Mouse (Mus musculus) left cerebral cortex, postnatal 14 days (tissue): ENCODE data around the gene Cux1. TPM values are rescaled to one million over a fixed set of nuclear protein-coding genes. Genes with fewer than 3 reads are reported as not detected.

Experiments
- DNase-seq, 2 experiments: peaks; one replicate each; pipeline ENCODE4 v3.0.0; 2021 to 2022; ENCODE audit warnings: low spot score in 2 of 2, mixed read lengths in 1 of 2
- intact Hi-C: fragments of 180-260 bp; cut with DNase I; formaldehyde crosslinking; loops from one replicate; pipeline ENCODE4 v1.15.1; 2025
- total RNA-seq, 2 experiments: library from RNA; stranded (reverse); gene quantifications; 2 replicates each; pipeline ENCODE4 v1.2.3; 2021

Cux1 gene
- total RNA-seq, 2 experiments from 2014 or later = 116 to 150 TPM

DNA sequence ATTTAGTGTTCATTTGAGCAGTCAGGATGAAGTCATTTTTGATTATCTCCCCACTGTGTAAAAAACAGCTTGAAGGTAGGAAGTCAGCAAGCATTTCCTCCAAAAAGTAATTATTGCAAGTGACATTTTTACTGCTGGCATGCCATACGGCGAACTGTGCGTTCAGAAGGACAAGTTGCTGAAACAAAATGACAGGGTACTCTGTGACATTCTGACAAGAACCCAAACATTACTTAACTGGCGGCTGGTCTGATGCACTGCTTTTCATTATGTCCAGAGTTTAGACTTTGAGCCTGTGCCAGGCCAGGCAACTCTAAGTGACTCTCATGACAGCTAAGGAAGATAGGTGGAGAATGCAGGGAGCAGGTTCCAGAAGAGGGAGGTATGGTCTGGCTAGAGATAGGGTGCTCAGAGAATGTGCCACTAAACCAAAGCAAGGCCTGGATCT is 274.3 kb downstream of the Cux1 start:
- intact Hi-C loops = no loop called here

DNA sequence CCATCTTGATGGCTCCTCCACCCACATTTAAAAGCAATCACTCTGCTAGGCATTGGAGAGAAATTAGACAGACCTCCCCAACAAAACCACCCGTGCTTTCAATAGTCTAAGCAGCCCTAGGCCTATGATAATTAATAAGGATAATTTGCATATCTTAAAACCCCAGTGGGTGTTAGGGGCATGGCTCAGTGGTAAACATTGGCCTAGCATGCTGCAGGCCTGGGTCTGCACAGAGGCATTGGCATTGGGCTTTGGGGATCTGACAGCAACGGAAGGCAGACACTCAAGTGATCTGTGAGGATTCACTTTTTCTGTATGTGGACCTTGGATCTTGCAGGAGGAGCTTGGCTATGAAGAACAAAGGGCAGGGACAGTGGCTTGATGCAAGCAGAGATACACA is 274.9 kb downstream of the Cux1 start:
- no peak for DNase-seq
- intact Hi-C loops = no loop called here

More for the DNA sequence above, 274.3 kb downstream of the Cux1 start:
- no peak for DNase-seq

DNA sequence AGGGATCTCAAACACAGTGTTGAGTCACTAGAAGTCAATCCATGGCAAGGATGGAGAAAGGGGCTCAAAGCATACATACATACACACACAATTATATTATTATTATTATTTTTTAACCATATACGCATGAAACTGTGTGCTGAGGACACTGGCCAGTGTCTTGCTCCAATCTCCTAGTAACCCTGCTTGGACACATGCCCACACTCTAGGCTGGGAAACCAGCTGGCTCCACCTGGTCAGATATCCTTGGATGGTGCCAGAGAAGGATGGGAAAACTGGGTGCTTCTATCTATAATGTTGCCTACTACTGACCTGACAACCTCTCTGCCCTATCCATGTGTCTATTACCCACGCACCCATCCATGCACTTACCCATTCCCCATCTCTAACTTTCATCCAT is 275.7 kb downstream of the Cux1 start:
- intact Hi-C loops = no loop called here
- no peak for DNase-seq

DNA sequence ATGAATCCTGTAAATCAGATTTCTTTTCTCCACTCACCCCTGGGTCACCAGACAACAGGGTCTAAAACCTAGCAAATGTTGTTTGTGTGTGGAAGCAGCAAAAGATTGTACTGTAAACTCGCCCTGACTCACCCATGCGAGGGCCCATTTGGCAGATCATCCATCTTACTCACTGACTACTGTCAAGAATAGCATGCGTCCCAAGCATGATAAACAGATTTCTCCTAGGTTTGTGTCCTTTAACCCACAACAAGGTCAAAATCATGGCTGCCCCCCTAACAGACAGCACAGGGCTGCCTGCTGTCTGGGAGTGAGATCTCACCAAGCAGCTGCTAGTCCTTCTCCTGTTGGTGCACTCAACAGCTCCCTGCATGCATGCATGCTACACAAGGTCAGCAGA is 277.5 kb downstream of the Cux1 start:
- intact Hi-C loops = no loop called here
- DNase-seq = no peak

DNA sequence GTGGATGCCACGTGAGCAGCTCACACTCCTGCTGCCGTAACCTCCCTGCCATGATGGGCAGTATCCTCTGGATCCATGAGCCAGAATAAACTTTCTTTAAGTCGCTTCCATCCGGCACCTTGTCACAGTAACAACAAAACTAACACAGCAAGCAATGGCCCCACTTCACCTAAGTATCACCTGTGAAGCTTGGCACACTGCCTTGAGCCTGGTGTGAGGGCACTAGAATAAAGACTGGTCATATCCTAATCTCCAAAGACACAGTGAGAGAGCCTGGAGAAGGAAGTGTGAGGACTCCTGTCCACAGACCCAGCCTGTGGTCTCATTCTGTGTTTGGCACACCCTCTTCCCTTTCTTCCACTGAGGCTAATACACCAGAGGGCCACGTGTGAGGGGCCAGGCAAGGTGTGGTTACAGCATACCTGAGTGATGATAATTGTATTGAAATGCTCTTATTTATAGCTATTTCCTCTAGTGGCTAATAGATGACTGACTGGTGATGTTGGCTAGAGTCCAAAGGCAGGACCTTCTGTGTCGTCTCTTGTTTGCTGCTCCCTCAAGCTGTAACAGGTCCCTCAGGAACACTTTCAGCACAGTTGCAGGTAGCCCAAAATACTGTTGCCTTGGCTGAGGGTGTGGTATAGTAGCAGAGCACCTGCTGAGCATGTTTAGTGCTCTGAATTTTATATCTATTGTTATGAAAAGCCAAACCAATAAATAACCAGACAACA is 278.8 kb downstream of the Cux1 start:
- DNase-seq = no peak
- intact Hi-C loops = no loop called here

DNA sequence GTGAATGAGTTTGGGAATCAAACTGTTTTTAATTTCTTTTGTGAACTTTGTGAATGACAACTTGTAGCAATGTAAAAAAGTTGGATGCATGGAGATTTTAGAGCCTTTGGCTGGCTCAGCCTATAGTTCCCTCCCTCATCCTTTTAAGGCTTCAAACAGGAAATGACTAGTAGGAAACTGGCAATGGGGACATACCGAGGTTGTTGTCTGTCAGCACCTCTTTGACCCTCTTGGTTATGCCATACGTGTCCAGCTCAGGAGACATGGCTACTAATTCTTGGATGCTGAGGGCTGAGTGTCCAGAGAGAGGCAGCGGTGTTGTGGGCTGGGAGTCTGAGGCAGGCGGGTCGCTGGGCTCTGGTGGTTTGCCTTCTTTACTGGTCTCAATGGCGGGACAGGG is 280.7 kb downstream of the Cux1 start:
- intact Hi-C loops = no loop called here

DNA sequence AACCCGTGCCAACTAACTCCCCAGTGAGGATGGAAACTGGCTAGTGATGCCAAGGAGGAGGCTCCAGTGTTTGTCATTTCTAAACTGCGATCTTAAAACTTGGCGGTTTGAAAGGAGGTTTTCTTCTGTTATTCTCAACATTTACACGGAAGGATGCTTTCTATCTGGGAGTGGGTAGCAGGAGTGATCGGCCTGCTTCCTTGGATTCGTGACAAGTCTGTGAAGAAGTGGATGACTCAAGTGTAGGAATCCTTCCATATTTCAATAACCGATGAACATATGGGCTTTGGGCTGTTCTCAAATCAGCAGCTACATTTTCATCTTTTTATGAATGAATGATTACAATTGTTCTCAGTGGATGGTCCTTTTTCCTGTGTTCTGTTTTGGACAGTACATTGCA is 282.2 kb downstream of the Cux1 start:
- peak; percentile 35 to 40 for DNase-seq
- intact Hi-C loops = no loop called here

More for the DNA sequence above, 280.7 kb downstream of the Cux1 start:
- DNase-seq = no peak

DNA sequence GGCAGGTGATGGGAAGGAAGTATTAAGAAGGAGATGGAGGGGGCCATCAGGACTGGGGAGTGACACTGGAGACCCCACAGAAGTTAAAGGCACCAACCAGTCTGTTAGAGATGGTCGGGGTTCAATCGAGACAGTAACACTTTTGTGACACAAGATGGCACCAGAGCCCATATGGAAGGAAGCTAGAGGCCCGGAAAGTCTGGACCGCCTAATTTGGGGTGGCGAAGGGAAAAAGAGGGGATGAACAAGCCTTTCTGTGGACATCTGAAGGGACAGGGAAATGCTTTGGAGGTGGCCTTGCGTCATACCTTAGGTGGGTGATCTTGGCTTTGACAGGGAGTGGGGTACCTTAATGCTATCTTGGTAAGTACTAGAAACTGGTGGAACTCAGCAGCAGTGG is 285.9 kb downstream of the Cux1 start:
- intact Hi-C loops = loop anchor here (5.0 kb wide), 4 partner anchors 286 to 426 kb away; partner anchors contain the start of gene Cux1
- DNase-seq = peak in 1 of 2 experiments; percentile 54

DNA sequence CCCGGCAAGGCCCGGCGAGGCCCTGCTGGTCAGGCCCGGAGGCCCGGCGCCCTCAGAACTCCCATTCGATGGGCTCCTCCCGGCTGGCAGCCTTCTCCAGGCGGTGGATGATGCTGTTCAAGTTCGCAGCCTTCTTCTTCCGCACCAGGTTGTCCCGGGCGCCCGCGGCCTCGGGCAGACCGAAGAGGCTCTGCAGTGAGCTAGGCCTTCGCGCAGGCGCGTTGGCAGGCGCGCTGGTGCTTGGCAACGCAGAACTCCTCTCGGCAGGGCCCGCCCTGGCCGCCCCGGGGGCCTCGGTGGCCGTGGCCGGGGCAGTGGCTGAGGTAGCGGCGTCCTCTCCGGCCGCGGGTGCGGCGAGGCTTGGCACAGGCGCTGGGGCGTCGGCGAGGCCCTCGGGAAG is 292.6 kb downstream of the Cux1 start:
- intact Hi-C loops = no loop called here
- DNase-seq = no peak

DNA sequence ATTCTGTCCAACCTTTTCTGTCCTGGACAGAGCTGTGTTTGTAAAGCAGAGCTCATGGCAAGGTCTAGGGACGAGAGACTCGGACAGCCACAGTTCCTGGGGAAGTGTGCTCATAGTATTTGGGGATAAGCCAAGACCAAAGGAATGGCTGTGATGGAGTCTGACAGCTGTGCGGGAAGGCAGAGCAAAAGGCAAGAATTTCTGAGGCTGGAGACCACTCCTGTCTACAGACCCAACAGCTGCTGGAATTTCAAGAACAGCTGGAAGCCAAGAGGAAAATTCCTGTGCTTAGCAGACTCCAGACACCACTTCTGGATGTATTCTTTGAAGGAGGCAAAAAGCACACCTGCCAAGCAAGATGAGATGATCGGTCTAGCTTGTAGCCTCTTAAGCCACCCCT is 297.4 kb downstream of the Cux1 start:
- no peak for DNase-seq
- intact Hi-C loops = no loop called here

DNA sequence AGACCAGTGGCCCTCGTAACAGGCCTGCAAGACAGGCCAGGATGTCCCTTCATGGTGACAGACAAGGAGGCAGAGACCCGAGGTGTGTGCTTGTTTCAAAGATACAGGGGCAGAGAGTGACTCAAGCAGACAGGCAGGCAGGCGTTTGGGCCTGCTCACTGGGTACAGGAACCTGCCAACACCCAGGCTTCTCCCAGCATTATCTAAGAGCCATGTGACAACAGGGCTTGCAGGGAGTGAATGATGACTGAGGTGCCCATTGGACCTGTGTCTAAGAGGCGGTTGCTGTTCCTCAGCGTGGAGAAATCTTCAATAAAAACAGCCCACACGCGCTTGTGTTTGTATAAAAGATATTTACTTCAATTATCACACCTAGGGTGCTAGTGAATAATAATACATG is 301.2 kb downstream of the Cux1 start:
- no peak for DNase-seq
- intact Hi-C loops = no loop called here

DNA sequence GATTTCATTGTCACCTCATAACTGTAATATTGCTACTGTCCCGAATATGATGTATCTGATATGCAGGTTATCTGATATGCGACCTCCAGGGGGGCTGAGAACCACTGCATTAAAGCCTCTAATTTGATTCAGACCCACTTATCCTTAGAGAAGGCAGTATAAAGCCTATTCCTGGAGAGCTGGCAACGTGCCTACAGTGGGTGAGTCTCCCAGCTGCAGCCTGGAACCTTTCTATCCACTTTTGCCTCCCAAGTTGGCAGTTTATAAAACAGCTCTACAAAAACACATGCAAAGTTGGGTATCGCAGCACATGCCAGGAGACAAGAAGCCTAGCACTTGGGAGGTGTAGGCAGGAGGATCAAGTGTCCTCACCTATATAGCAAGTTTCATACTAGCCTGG is 303.9 kb downstream of the Cux1 start:
- intact Hi-C loops = no loop called here
- peak; percentile 71 to 77 for DNase-seq

DNA sequence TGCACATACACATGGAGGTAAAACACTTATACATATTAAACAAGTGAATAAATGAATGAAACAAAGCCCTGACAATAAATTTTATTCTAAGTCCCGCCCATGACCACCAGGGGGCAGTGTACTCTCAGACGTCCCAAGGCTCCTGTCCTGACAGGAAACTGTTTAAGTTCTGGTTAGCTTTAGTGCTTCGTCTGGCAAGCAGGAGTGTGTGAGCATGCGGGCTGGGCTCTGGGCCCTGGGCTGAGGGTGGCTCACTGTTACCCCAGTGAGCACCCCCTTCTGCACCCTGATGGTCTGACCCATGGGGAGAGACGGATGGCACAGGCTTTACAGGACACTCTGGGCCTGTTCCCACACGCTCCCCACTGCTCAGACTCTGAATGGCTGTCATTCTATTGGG is 308.4 kb downstream of the Cux1 start:
- peak; percentile 65 to 78 for DNase-seq
- intact Hi-C loops = loop anchor here (2.0 to 5.0 kb wide), 2 partner anchors 448 to 498 kb away; no protein-coding TSS in a partner anchor

DNA sequence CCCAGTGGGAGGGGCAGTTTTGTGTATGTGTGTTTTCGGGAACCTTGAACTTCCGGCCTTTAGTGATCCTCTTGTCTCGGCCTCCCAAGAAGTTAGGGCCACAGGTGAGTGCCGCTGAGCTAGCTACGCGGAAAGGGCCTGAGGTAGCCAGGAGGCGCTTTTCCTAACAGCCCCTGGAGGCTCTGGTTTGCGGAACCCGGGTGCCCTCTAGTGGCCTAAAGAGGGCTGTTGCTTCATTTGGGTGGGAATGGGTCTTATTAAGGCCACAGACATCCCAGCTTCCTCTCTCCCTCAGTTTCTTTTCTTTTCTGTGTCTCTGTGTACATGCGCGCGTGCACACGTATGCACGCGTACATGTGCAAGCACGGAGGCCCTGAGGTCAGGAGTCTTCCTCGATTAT is 314.4 kb downstream of the Cux1 start:
- intact Hi-C loops = loop anchor here (1.0 kb wide), 1 partner anchor 51 kb away; no protein-coding TSS in a partner anchor
- DNase-seq = peak; percentile 75 to 86

DNA sequence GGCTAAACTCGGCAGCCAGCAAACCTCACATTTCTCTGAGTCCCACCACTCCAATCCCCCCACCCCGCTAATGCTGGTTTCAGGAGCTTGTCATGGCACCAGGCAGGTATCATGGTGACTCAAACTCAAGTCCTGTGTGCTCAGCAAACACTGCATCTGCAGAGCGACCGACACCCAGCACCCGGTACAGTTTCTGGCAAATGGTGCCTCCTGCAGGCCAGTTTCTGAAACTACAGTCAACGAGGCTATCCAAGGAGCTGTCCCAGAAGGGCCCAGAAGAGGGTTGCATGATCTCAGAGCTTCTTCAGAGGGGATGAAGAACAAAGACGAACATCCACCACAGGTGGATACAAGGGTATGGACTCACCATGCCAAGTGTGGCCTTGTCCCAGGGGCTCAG is 316.3 kb downstream of the Cux1 start:
- intact Hi-C loops = no loop called here
- DNase-seq = peak in 1 of 2 experiments; percentile 30

DNA sequence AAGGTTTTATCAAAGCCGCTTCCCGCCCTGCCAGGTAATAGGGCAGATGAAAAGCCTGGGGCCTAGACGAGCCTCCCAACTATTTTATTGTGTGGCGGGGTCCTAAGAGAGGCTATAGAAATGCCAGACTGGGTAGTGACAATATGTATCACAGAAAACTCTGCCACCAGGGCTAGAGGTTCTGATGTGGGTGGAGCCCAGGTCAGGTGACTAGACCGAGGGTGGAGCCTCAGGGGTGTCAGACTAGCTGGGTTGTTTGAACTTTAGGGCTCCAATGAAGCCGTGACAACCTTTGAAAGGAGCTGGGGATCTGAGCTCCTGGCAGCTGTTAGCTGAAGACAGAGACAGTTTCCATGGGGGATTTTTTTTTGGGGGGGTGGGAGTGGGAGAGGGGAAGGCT is 318.8 kb downstream of the Cux1 start:
- DNase-seq = no peak
- intact Hi-C loops = no loop called here

DNA sequence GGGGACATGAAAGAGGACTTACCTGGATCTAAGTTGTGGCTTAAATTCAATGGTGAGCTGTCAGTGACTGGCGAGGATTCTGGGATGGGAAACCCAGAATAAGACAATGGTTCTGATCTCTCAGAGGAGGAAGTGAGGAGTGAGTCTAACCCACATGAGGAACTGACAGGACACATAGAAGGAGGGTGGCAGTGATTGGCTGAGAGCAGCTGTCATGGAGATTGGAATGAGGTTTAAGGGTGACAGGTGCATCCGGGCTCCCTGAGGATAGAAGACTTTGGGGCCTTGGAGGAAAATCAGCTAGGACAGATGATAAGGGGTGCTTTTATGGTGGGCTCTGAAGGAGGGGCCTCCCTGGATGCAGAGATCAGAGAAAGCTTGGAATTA is 320.8 kb downstream of the Cux1 start, which contains the start of gene Sh2b2:
Gene Sh2b2 (minus strand): TSS at position 105 of the 387 bp plus-strand sequence.
- no peak for DNase-seq
- intact Hi-C loops = no loop called here

DNA sequence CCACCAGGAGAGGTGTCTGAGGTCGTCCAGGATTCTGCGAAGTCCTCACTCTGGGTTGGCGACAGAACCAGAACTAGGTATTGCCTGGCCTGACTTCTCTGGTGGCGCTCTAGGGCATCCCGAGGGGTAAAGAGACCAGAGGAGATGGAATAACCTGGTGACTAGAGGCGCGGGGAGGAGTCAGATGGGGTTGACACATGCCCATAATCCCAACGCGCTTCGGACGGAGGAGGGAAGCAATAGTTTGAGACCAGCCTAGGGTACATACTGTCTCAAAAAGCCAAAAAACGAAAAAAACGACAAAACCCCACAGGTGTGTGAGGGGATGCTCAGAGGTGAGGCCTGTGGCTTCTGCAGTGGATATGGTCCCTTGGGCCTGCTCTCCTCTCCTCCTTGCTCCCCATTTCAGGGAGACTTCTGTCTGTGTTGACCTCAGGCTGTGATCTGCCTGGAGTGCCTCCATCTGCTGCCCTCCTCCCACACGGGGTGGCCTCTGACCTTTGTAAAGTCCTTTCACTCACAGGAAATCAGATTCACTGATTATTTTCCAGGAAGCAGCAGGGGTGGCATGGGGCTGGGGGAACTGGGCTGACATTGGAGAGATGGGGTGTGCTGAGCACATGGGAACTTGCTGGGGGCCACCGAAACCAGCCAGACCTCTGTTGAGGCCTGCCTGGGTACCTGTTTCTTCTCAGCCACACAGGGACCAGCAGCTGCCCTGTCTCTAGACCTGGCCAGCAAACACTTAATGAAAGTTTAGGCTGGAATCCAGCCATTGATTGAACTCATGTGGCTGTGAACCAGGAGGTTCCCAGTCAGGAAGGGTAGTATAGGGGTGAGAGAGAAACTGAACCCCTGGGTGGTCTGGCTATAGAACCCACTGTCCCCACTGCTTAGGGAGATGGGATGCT is 321.5 kb downstream of the Cux1 start:
- DNase-seq = no peak

DNA sequence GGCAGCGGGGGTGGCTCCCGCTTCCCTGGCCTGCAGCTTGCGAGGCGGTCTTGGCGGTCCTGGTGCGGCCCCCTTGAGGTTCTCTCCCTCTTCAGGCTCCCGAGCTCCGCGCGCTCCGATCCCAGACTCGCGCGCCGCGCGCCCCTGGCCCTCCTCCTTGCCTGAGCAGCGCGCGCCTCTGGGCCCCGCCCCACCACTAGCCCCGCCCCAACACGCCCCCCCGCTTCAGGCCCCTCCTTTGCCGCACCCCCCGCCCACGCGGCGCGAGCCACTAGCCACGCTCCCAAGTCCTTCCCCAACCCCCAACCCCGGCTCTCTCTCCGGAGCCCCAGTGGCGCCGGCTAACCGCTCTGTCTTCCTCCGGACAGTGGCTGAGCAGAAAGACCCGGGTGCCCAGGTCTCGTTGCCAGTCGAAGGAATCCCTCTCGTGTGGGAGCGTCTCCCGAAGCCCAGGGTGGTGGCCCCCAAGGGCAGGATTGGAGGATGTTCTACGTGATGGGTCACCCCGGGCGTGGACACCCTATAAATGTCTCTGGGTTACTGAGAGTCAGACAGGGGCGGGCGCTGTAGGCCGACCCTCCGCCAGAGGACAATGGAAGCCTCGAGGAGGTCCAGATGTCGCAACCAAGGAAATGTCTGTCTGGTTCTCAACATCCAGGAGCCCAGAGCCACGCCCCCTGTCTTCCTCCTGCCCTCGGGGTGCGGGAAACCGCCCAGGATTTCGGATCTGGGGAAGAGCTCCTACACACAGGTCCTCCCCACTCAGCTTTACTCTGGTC is 322.3 kb downstream of the Cux1 start:
- peak; percentile 87 to 88 for DNase-seq
- intact Hi-C loops = no loop called here

More for the DNA sequence above, 321.5 kb downstream of the Cux1 start:
- intact Hi-C loops = no loop called here
